Mouse (Mus musculus): ENCODE measurements around the gene Bpifb9a. TPM values are rescaled to one million over a fixed set of nuclear protein-coding genes. Genes with fewer than 3 reads are reported as not detected.
A peak's percentile ranks its signal among the peaks of the same experiment; 100 is the strongest.
"Not testable (repeated sequence)": the region's sequence is repeated elsewhere in the genome, so short reads cannot be mapped to it uniquely, and the experiment has no call there.

Gene Bpifb9a
- polyA plus RNA-seq (2012; ENCODE audit: insufficient read depth, low replicate concordance) = not detected in 2 replicates

- not testable (repeated sequence) for H3K4me1 ChIP-seq
These were observed at the start of gene Bpifb9a for GRCm38 (mm10) chr2:154257554-154257953. Gene Bpifb9a (plus strand): TSS chr2:154257854.

GRCm38 (mm10) chr2:154209112-154209511 is 48.5 kb upstream of the Bpifb9a start:
- Histone ChIP-seq H3K4me1 (no peaks in the 10 kb centered on the region), H3K9me3 (no peaks in the 10 kb centered on the region), H3K27me3 (replicated peaks) (peaks cover 32% of the 10 kb centered on the region), H3K4me3 (replicated peaks) (no peak overlapping the region), H3K36me3 (replicated peaks; ENCODE audit: low read length) (no peaks in the 10 kb centered on the region)
- TF ChIP-seq FLI1 (IDR thresholded peaks at IDR 0.05; ENCODE audit: low read length) = no peak
- no peak for TF ChIP-seq GATA1 (IDR thresholded peaks at IDR 0.05; ENCODE audit: borderline replicate concordance, low read length)

More at GRCm38 (mm10) chr2:154257554-154257953, at the start of gene Bpifb9a:
- H3K9me3 ChIP-seq; H3K4me3 ChIP-seq (replicated peaks); H3K27me3 ChIP-seq (replicated peaks); H3K36me3 ChIP-seq (replicated peaks; ENCODE audit: low read length): not testable (repeated sequence)

- H3K27me3 ChIP-seq (replicated peaks) = peaks cover 34% of the 10 kb centered on the region
- no peaks in the 10 kb centered on the region for H3K36me3 ChIP-seq (replicated peaks; ENCODE audit: low read length)
- no peak for TF ChIP-seq FLI1 (IDR thresholded peaks at IDR 0.05; ENCODE audit: low read length)
- TF ChIP-seq GATA1 (IDR thresholded peaks at IDR 0.05; ENCODE audit: borderline replicate concordance, low read length) = no peak
- H3K9me3 ChIP-seq = no peaks in the 10 kb centered on the region
- H3K4me3 ChIP-seq (replicated peaks) = no peak overlapping the region
- H3K4me1 ChIP-seq = no peaks in the 10 kb centered on the region
These were observed 46.5 kb upstream of the Bpifb9a start for GRCm38 (mm10) chr2:154211121-154211520.

GRCm38 (mm10) chr2:154211881-154212280 is 45.8 kb upstream of the Bpifb9a start:
- H3K27me3 ChIP-seq (replicated peaks) = peaks cover 29% of the 10 kb centered on the region
- no peaks in the 10 kb centered on the region for H3K9me3 ChIP-seq
- H3K4me3 ChIP-seq (replicated peaks) = no peak overlapping the region
- no peaks in the 10 kb centered on the region for H3K4me1 ChIP-seq
- H3K36me3 ChIP-seq (replicated peaks; ENCODE audit: low read length) = no peaks in the 10 kb centered on the region
- TF ChIP-seq GATA1 (IDR thresholded peaks at IDR 0.05; ENCODE audit: borderline replicate concordance, low read length) (no peak), FLI1 (IDR thresholded peaks at IDR 0.05; ENCODE audit: low read length) (no peak)

- no peaks in the 10 kb centered on the region for H3K36me3 ChIP-seq (replicated peaks; ENCODE audit: low read length)
- no peaks in the 10 kb centered on the region for H3K9me3 ChIP-seq
- H3K4me1 ChIP-seq = no peaks in the 10 kb centered on the region
- TF ChIP-seq FLI1 (IDR thresholded peaks at IDR 0.05; ENCODE audit: low read length) (no peak), GATA1 (IDR thresholded peaks at IDR 0.05; ENCODE audit: borderline replicate concordance, low read length) (no peak)
- H3K27me3 ChIP-seq (replicated peaks) = peaks cover 36% of the 10 kb centered on the region
- H3K4me3 ChIP-seq (replicated peaks) = no peak overlapping the region
These were observed 42.5 kb upstream of the Bpifb9a start for GRCm38 (mm10) chr2:154215191-154215590.

GRCm38 (mm10) chr2:154219950-154220349 is 37.7 kb upstream of the Bpifb9a start:
- peaks cover 4% of the 10 kb centered on the region; the same call in 1 of the 2 replicates for H3K4me1 ChIP-seq
- H3K27me3 ChIP-seq (replicated peaks) = peaks cover 38% of the 10 kb centered on the region
- no peak overlapping the region for H3K4me3 ChIP-seq (replicated peaks)
- TF ChIP-seq FLI1 (IDR thresholded peaks at IDR 0.05; ENCODE audit: low read length) (no peak), GATA1 (IDR thresholded peaks at IDR 0.05; ENCODE audit: borderline replicate concordance, low read length) (no peak)
- H3K9me3 ChIP-seq = no peaks in the 10 kb centered on the region
- H3K36me3 ChIP-seq (replicated peaks; ENCODE audit: low read length) = no peaks in the 10 kb centered on the region

- no peaks in the 10 kb centered on the region for H3K36me3 ChIP-seq (replicated peaks; ENCODE audit: low read length)
- no peaks in the 10 kb centered on the region for H3K9me3 ChIP-seq
- peak within 1 kb of the TSS; percentile 17 for H3K4me3 ChIP-seq (replicated peaks)
- H3K27me3 ChIP-seq (replicated peaks) = peaks cover 49% of the 10 kb centered on the region
- TF ChIP-seq GATA1 (IDR thresholded peaks at IDR 0.05; ENCODE audit: borderline replicate concordance, low read length) = no peak
- TF ChIP-seq FLI1 (IDR thresholded peaks at IDR 0.05; ENCODE audit: low read length) = no peak
- peaks cover 4% of the 10 kb centered on the region; the same call in 1 of the 2 replicates for H3K4me1 ChIP-seq
These were observed 34.3 kb upstream of the Bpifb9a start, which contains the start of gene Bpifb5 for GRCm38 (mm10) chr2:154223265-154223916. Gene Bpifb5 (plus strand): TSS chr2:154223742.

- Histone ChIP-seq H3K36me3 (replicated peaks; ENCODE audit: low read length) (no peaks in the 10 kb centered on the region), H3K4me3 (replicated peaks) (peak overlapping the region; percentile 17), H3K27me3 (replicated peaks) (peaks cover 50% of the 10 kb centered on the region), H3K9me3 (no peaks in the 10 kb centered on the region), H3K4me1 (peaks cover 4% of the 10 kb centered on the region; the same call in 1 of the 2 replicates)
- TF ChIP-seq FLI1 (IDR thresholded peaks at IDR 0.05; ENCODE audit: low read length) (no peak), GATA1 (IDR thresholded peaks at IDR 0.05; ENCODE audit: borderline replicate concordance, low read length) (no peak)
These were observed 33.8 kb upstream of the Bpifb9a start for GRCm38 (mm10) chr2:154223917-154224273.

- H3K4me1 ChIP-seq = peaks cover 4% of the 10 kb centered on the region; the same call in 1 of the 2 replicates
- H3K9me3 ChIP-seq = no peaks in the 10 kb centered on the region
- H3K36me3 ChIP-seq (replicated peaks; ENCODE audit: low read length) = no peaks in the 10 kb centered on the region
- H3K4me3 ChIP-seq (replicated peaks) = no peak overlapping the region
- TF ChIP-seq GATA1 (IDR thresholded peaks at IDR 0.05; ENCODE audit: borderline replicate concordance, low read length) = no peak
- TF ChIP-seq FLI1 (IDR thresholded peaks at IDR 0.05; ENCODE audit: low read length) = no peak
- H3K27me3 ChIP-seq (replicated peaks) = peaks cover 47% of the 10 kb centered on the region
These were observed 30.7 kb upstream of the Bpifb9a start for GRCm38 (mm10) chr2:154226991-154227390.

- Histone ChIP-seq H3K4me1 (peaks cover under 1% of the 10 kb centered on the region; the same call in 1 of the 2 replicates), H3K36me3 (replicated peaks; ENCODE audit: low read length) (no peaks in the 10 kb centered on the region)
These were observed 29.8 kb upstream of the Bpifb9a start for GRCm38 (mm10) chr2:154227830-154228229.

More at GRCm38 (mm10) chr2:154227830-154228229, 29.8 kb upstream of the Bpifb9a start:
- TF ChIP-seq FLI1 (IDR thresholded peaks at IDR 0.05; ENCODE audit: low read length) (no peak), GATA1 (IDR thresholded peaks at IDR 0.05; ENCODE audit: borderline replicate concordance, low read length) (no peak)
- Histone ChIP-seq H3K4me3 (replicated peaks) (no peak overlapping the region), H3K9me3 (no peaks in the 10 kb centered on the region), H3K27me3 (replicated peaks) (peaks cover 43% of the 10 kb centered on the region)
